Mouse (Mus musculus): ENCODE measurements at regions not wholly inside any gene's neighbourhood (a gene's known extent, or its start where the extent isn't known, plus 50 kb on each side); places are given as distances from the start of the nearest gene placed in this dataset.

DNA sequence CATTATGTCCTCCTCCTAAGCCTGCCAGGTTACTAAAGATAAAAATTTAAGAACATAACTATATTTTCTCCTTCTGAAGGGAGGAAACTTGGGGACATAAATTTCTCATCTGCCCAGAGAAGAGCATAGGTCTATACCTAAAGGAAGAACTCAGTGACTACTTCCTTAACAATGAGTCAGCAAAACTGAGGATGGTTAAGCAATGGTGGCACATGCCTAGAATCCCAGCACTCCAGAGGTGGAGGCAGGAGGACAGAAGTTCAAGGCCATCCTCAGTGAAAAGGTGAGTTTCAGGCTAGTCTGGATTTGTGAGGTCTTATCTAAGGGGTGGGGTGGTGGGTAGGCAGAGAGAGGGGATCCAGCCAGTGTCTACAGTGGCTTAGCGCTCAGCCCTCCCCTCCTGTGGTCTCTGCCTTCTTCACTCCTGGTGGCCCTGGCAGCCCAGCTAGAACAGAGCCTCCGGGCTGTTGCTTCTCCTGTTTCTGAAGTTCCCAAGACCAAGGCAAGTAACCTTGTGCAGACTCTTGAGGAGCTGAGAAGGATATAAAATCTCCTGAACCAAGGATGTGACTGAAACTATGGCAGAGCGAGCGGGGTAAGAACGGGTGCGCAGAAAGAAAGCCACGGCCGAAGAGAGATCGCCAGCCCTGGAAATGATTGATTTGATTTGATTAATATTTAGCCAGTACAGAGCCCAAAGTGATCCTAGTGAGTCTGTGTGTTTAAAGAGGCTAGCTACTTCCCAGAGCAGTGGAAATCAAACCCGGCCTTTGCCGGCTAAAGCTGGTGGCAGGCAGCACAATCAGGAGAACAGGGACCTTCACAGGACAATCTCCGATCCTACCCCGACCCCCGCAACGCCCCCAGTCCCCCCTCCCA, 164.6 kb upstream of the Sox2 start:
- WGBS = 46% methylated on average over 15 of the region's 15 CpGs
- Histone ChIP-seq H3K4me2 (no peak overlapping the region), H3K9me3 (replicated peaks) (no peaks in the 10 kb centered on the region), H3K4me3 (replicated peaks) (no peak overlapping the region), H3K9ac (replicated peaks) (no peak overlapping the region), H3K27me3 (replicated peaks) (no peaks in the 10 kb centered on the region), H3K36me3 (no peaks in the 10 kb centered on the region), H3K27ac (replicated peaks) (no peak overlapping the region), H3K4me1 (peaks cover 18% of the 10 kb centered on the region)
- ATAC-seq (ENCODE audit: low FRiP score) = no peak

DNA sequence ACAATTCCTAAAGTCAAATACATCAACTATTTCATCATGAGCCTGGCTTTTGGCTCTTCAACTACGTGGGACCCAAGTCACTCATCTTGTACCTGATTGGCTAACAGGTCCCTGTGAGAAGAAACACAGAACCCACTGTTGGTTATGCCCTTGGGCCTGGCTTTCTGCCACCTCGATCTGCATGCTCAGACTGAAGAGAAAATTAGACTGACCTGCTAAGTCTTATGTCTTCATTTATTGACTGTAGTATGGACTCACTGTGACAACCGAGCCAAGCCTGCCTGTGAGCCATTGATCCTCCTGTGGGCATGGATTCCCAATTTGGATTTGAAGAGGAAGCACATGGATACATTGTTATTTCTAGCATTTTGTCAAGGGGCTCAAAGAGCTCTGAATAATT, 166.3 kb upstream of the Sox2 start:
- Histone ChIP-seq H3K27ac (replicated peaks) (no peak overlapping the region), H3K4me2 (no peak overlapping the region), H3K4me1 (peaks cover 18% of the 10 kb centered on the region), H3K27me3 (replicated peaks) (no peaks in the 10 kb centered on the region), H3K36me3 (no peaks in the 10 kb centered on the region), H3K9me3 (replicated peaks) (no peaks in the 10 kb centered on the region), H3K9ac (replicated peaks) (no peak overlapping the region), H3K4me3 (replicated peaks) (no peak overlapping the region)
- no peak for ATAC-seq (ENCODE audit: low FRiP score)
- 62% methylated on average over 3 of the region's 3 CpGs for WGBS

DNA sequence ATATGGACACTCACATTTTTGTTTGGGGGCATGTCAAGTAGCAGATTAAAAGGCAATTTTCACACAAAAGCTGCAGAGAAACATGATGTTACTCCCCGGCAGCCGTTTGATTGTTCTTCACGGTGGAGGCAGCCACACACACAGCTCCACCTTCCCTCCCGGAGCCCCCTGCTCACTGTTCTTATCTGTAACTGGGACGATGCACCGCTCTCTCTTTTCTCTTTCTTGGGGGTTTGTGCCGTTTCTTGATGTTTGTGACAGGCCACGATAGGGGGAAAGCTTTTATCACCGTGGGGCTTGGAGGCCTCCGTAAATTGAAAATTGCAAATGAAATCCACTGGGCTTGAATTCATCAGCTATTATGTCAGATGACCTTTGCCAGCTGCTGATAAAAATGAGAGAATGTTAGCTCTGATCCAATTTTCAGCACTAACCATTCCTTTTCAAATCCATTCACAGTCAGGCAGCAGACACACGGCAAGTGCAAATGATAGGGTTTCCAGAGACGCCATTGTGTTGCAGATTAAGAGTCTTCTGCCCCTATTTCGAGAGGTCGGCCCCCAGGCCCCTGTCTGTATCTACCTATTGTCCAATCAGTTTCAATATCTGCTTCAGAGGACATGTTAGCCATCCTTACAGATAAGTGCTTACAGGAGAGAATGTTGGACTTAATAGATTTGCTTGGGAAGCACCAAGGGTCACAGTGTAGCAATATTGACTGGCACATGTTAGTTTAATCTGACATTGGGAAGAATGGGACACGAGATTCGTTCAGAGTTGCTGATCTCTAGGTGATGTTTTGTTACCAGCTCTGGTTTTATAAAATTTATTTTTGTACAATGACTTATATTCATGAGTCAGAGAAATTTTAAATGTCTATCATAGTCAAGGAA, 168.1 kb upstream of the Sox2 start:
- no peak for ATAC-seq (ENCODE audit: low FRiP score)
- Histone ChIP-seq H3K9me3 (replicated peaks) (no peaks in the 10 kb centered on the region), H3K4me1 (peaks cover 18% of the 10 kb centered on the region), H3K9ac (replicated peaks) (no peak overlapping the region), H3K27ac (replicated peaks) (no peak overlapping the region), H3K4me3 (replicated peaks) (no peak overlapping the region), H3K36me3 (no peaks in the 10 kb centered on the region), H3K27me3 (replicated peaks) (no peaks in the 10 kb centered on the region), H3K4me2 (peak overlapping the region; percentile 7; the same call in 1 of the 2 replicates)
- WGBS = 32% methylated on average over 16 of the region's 16 CpGs

DNA sequence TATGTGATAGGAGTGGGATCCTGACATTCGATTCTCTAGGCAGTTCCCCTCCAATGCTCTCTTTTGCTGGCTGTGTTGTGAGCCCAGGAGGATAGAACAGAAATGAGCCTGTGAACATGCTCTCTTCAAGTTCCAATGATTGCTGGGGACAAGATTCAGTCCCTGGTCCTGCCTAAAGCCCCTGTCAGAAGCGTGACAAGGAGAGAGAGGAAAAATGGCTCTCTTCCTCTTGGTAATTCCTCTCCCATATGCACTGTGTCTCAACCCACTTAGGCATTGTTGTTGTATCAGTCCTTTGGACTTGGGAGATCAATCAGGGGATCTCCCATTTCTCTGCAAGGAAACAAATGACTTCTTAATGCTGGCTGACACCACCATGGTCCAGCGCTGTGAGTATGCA, 168.9 kb upstream of the Sox2 start:
- ATAC-seq (ENCODE audit: low FRiP score) = no peak
- no peaks in the 10 kb centered on the region for H3K36me3 ChIP-seq

DNA sequence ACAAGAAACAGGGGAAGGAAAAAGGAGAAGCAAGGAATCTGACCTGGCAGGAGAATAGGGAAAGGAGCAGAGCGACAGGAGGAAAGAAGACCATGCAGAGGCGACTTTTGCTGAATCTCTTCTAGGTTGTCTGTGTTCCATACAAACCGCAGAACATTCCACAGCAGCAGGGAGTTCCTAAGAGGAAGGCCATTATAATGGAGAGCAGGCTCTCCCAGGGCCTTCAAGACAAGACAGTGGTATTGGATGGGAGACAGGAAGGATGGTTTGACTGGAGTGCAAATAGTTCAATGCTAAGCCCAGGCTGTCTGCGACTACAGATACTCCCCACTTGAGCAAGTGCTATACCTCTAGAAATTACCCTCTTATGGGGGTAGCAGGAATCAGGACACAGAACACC, 176.1 kb upstream of the Sox2 start:
- no peak for ATAC-seq (ENCODE audit: low FRiP score)
- no peaks in the 10 kb centered on the region for H3K4me1 ChIP-seq
- no peaks in the 10 kb centered on the region for H3K27me3 ChIP-seq (replicated peaks)
- H3K4me2 ChIP-seq = no peak overlapping the region
- WGBS = 63% methylated on average over 4 of the region's 4 CpGs
- H3K4me3 ChIP-seq (replicated peaks) = no peak overlapping the region
- no peaks in the 10 kb centered on the region for H3K9me3 ChIP-seq (replicated peaks)
- no peaks in the 10 kb centered on the region for H3K36me3 ChIP-seq
- H3K9ac ChIP-seq (replicated peaks) = no peak overlapping the region
- H3K27ac ChIP-seq (replicated peaks) = no peak overlapping the region

More for the DNA sequence above, 168.9 kb upstream of the Sox2 start:
- H3K4me3 ChIP-seq (replicated peaks) = no peak overlapping the region
- H3K27me3 ChIP-seq (replicated peaks) = no peaks in the 10 kb centered on the region
- WGBS = 59% methylated on average over 3 of the region's 3 CpGs
- no peak overlapping the region for H3K9ac ChIP-seq (replicated peaks)
- H3K4me2 ChIP-seq = no peak overlapping the region
- peaks cover 12% of the 10 kb centered on the region for H3K4me1 ChIP-seq
- no peaks in the 10 kb centered on the region for H3K9me3 ChIP-seq (replicated peaks)
- no peak overlapping the region for H3K27ac ChIP-seq (replicated peaks)

DNA sequence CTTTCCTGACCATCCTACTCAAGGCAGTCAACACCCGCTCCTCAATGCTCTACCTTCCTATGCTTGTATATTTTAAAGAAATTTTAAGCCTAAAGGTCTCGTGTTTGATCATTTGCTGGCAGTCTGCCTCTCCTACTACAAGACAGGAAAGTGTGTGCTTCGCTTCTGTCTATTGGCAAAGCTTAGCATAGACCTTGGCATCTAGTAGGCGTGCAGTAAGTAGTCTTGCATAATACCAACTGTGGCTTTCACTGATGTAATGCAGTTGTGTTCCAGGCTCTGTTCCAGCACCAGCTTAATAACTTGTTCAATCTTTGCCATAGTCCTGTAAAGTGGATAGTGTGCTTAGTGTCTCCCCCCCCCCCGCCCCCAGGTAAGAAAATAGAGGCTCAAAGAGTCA, 179.5 kb upstream of the Sox2 start:
- Histone ChIP-seq H3K4me3 (replicated peaks) (no peak overlapping the region), H3K36me3 (no peaks in the 10 kb centered on the region), H3K27me3 (replicated peaks) (no peaks in the 10 kb centered on the region), H3K27ac (replicated peaks) (no peak overlapping the region), H3K9ac (replicated peaks) (no peak overlapping the region), H3K4me1 (peaks cover 8% of the 10 kb centered on the region; the same call in 1 of the 2 replicates), H3K4me2 (no peak overlapping the region), H3K9me3 (replicated peaks) (no peaks in the 10 kb centered on the region)
- ATAC-seq (ENCODE audit: low FRiP score) = no peak
- 89% methylated on average over 5 of the region's 5 CpGs for WGBS

DNA sequence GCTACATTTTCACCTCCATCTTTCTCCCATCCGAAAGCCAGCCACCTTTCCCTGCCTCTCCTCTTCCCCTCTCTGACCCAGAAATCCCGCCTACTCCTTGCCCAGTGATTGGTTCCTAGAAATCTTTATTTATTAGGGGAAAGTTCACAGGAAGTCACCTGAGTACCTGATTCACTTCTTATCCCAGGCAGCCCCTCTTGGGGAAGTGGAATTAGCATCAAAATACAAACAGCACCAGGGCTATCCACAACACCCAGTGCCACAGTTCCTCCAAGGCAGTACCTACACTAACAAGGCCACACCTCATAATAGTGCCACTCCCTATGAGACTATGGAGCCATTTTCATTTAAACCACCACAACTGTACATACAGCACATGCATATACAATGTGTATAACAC, 180.3 kb upstream of the Sox2 start:
- peaks cover 14% of the 10 kb centered on the region for H3K4me1 ChIP-seq
- H3K27me3 ChIP-seq (replicated peaks) = no peaks in the 10 kb centered on the region
- WGBS = 92% methylated on average over 2 of the region's 2 CpGs
- no peak overlapping the region for H3K9ac ChIP-seq (replicated peaks)
- ATAC-seq (ENCODE audit: low FRiP score) = no peak
- H3K9me3 ChIP-seq (replicated peaks) = no peaks in the 10 kb centered on the region
- no peak overlapping the region for H3K27ac ChIP-seq (replicated peaks)
- no peak overlapping the region for H3K4me2 ChIP-seq
- no peak overlapping the region for H3K4me3 ChIP-seq (replicated peaks)
- H3K36me3 ChIP-seq = no peaks in the 10 kb centered on the region

DNA sequence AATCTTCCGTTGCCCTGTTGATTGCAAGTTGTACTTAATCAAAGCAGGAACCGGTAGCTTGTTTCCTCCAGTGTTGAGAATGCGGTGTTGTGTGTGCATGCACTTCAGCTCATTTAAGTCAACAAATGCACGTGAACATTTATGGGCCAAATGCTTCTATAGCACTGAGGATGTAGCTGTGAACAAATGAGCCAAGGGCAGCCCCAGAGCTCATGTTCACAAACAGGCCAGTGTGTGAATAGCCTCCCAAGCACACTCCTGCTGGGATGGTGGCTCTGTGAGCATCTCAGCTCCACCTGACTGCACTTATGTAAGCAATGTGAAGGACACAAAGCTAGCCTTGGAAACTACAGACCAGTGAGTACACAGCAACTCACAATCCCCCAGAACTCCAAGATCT, 183.9 kb upstream of the Sox2 start:
- Histone ChIP-seq H3K27ac (replicated peaks) (no peak overlapping the region), H3K36me3 (no peaks in the 10 kb centered on the region), H3K4me3 (replicated peaks) (no peak overlapping the region), H3K27me3 (replicated peaks) (no peaks in the 10 kb centered on the region), H3K9me3 (replicated peaks) (no peaks in the 10 kb centered on the region), H3K4me2 (no peak overlapping the region), H3K4me1 (peaks cover 15% of the 10 kb centered on the region), H3K9ac (replicated peaks) (no peak overlapping the region)
- 55% methylated on average over 4 of the region's 4 CpGs for WGBS
- no peak for ATAC-seq (ENCODE audit: low FRiP score)

DNA sequence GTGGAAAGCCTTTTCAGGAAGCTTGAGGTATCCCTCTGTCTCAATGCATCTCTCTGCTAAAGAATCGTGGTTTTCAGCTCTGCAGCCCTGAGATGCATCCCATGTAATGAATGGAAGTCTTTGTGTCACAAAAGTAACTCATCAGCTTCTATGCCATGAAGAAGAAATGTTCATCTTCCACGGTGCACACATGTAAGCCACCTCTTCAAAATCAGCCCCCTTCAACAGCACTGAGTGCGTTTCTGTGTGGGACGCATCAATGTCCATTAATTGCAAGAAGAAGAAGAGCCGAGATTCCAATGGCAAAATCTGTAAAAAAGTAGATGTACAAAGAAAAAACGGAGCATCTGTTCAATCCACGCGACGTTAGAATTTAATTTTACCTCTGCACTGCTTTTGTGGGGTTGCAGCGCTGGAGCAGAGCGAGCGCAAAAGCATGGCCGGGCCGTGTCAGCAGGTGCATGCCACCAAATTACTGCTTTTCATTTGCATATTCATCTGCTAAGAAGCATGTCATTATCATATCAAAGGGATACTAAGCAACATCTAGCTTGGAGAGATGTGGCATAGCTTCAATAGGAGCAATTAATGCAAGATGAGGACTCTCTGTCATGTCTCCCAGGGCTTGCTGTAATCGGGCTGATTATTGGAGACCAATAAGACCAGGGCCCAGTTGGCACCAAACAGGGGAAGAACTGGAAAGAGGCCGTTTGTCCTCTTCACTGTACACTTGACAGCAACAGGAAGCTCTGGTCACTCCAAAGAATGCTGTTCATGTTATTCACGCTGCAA, 185.0 kb upstream of the Sox2 start:
- H3K9ac ChIP-seq (replicated peaks) = no peak overlapping the region
- H3K27ac ChIP-seq (replicated peaks) = no peak overlapping the region
- H3K36me3 ChIP-seq = no peaks in the 10 kb centered on the region
- no peaks in the 10 kb centered on the region for H3K9me3 ChIP-seq (replicated peaks)
- H3K4me1 ChIP-seq = peaks cover 15% of the 10 kb centered on the region
- peak; percentile 45; the same call in 1 of the 2 replicates for ATAC-seq (ENCODE audit: low FRiP score)
- 37% methylated on average over 17 of the region's 17 CpGs for WGBS
- H3K4me2 ChIP-seq = peak overlapping the region; percentile 19
- no peak overlapping the region for H3K4me3 ChIP-seq (replicated peaks)
- H3K27me3 ChIP-seq (replicated peaks) = no peaks in the 10 kb centered on the region

DNA sequence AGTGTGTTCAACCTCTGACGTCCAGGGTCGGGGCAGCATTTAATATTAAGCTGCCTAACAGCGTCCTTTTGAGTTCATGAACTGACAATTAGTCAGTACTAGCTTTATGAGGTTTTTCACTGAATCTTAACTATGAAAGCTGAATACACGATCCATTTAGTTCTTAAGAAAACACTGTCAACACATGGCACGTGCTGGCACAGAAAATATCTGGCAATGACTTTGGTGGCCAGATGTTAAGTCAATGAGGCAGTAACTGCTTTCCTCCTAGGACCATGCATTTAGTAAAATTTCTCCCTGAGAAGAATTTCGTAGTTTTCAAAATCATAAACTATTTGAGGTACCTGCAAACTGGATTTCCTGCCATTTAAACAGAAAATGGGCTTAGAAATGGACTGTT, 191.4 kb upstream of the Sox2 start:
- Histone ChIP-seq H3K27ac (replicated peaks) (no peak overlapping the region), H3K4me1 (peaks cover 12% of the 10 kb centered on the region), H3K27me3 (replicated peaks) (no peaks in the 10 kb centered on the region), H3K4me2 (no peak overlapping the region), H3K9ac (replicated peaks) (no peak overlapping the region), H3K9me3 (replicated peaks) (no peaks in the 10 kb centered on the region), H3K36me3 (no peaks in the 10 kb centered on the region), H3K4me3 (replicated peaks) (no peak overlapping the region)
- 65% methylated on average over 6 of the region's 6 CpGs for WGBS
- no peak for ATAC-seq (ENCODE audit: low FRiP score)

DNA sequence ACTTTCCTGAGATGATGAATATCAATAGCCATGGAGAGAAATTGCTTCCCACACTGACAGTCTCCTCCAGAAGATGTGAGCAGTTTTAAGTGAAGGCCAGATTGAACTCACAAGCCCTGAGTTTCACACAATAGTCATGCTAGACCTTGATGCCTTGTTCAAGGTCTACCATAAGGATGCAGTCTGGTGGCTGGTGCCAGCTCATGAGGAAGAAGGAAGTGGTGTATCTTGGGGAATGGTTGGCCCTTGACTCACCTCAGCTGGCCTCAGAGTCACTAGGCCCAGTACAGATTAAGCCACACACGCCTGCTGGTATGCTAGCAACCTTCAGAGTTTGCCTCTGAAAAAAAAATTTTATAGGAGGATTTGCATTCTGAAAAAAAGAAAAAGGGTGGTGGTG, 192.4 kb upstream of the Sox2 start:
- no peak overlapping the region for H3K4me2 ChIP-seq
- H3K4me3 ChIP-seq (replicated peaks) = no peak overlapping the region
- H3K27me3 ChIP-seq (replicated peaks) = no peaks in the 10 kb centered on the region
- peaks cover 12% of the 10 kb centered on the region for H3K4me1 ChIP-seq
- H3K36me3 ChIP-seq = no peaks in the 10 kb centered on the region
- no peak overlapping the region for H3K9ac ChIP-seq (replicated peaks)
- no peak for ATAC-seq (ENCODE audit: low FRiP score)
- H3K9me3 ChIP-seq (replicated peaks) = no peaks in the 10 kb centered on the region
- no peak overlapping the region for H3K27ac ChIP-seq (replicated peaks)
- WGBS = 100% methylated on average over 1 of the region's 1 CpGs

Data from neural tube, embryonic 15.5 days (tissue).